Mouse (Mus musculus) kidney, adult 2 months (tissue): ENCODE measurements around the gene Trim2. TPM values are rescaled to one million over a fixed set of nuclear protein-coding genes. Genes with fewer than 3 reads are reported as not detected.

Experiments used
- DNase-seq: peaks from one replicate; pipeline ENCODE4 v3.0.0; 2021
- H3K27ac ChIP-seq: fragments of 200-500 bp; 2 replicates; pipeline ENCODE4 v1.5.1; 2012; ENCODE audit warnings: low read depth, low read length, control low read depth, inconsistent platforms; ENCODE audit not compliant: insufficient read depth
- H3K27me3 ChIP-seq: fragments of 200-500 bp; replicated peaks from 2 replicates; pipeline ENCODE4 v1.6.1; 2012; ENCODE audit warnings: mild to moderate bottlenecking, moderate library complexity, low read length, inconsistent platforms; ENCODE audit not compliant: control insufficient read depth, insufficient read depth
- H3K36me3 ChIP-seq: fragments of 200-500 bp; 2 replicates; pipeline ENCODE4 v1.6.1; 2012; ENCODE audit warnings: mild to moderate bottlenecking, moderate library complexity, low read length, inconsistent platforms; ENCODE audit not compliant: control insufficient read depth, insufficient read depth
- H3K4me1 ChIP-seq: fragments of 200-500 bp; 2 replicates; pipeline ENCODE4 v1.6.1; 2011; ENCODE audit warnings: low read length; ENCODE audit not compliant: control insufficient read depth, insufficient read depth
- H3K4me3 ChIP-seq: fragments of 200-500 bp; 2 replicates; pipeline ENCODE4 v1.5.1; 2011; ENCODE audit warnings: mild to moderate bottlenecking, low read depth, low read length, control low read depth; ENCODE audit not compliant: insufficient read depth
- CTCF ChIP-seq: fragments of 200-500 bp; conservative IDR thresholded peaks from 2 replicates; pipeline ENCODE4 v1.5.1; 2011; ENCODE audit warnings: low read depth, mild to moderate bottlenecking, control low read depth, low read length, moderate library complexity, mixed read lengths; ENCODE audit not compliant: insufficient read depth, insufficient read length
- POLR2A ChIP-seq: fragments of 200-500 bp; IDR thresholded peaks from one replicate; pipeline ENCODE4 v1.6.1; 2011; ENCODE audit warnings: low read depth, low read length, control low read depth
- whole genome bisulfite sequencing: fragments of 180-500 bp; shearing (Covaris S2); methylation state at CpG from one replicate; pipeline ENCODE4 v1.1.7; 2018; 5-methylcytosine and 5-hydroxymethylcytosine counted together
- polyA plus RNA-seq: library from polyadenylated mRNA; depleted of rRNA; stranded (reverse); fragments of >200 nt; gene quantifications from 2 replicates; pipeline ENCODE4 v1.2.3, GENCODE M21; 2012

The Trim2 gene
- polyA plus RNA-seq, 1 experiment = 44.5 TPM

DNA sequence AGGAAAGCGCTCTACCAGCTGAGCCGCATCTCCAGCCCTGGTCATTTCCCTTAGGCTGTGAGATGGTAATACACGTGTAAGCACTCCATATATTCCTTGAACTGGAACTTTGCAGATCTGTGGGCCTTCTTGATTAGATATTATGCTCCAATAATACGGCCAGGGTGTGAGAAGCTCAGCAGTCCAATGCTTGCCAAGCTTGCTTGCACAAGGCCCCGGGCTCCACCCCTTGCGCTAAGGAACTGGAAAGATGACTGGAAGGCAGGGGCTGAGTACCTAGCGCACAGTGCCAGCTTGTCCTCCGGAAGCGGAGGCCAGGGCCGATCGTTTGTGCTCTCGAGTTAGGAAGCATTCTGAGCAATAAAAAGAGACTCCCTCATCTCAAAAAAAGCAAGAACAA lies 29.7 kb upstream of the Trim2 start:
- DNase-seq = peak; percentile 27
- TF ChIP-seq POLR2A (no peak), CTCF (no peak)
- Histone ChIP-seq H3K27me3 (no peaks in the 10 kb centered on the region), H3K27ac (no peak overlapping the region), H3K36me3 (no peaks in the 10 kb centered on the region), H3K4me3 (no peak overlapping the region), H3K4me1 (peaks cover 2% of the 10 kb centered on the region; the same call in 1 of the 2 replicates)
- 80% methylated on average over 12 of the region's 12 CpGs for WGBS

DNA sequence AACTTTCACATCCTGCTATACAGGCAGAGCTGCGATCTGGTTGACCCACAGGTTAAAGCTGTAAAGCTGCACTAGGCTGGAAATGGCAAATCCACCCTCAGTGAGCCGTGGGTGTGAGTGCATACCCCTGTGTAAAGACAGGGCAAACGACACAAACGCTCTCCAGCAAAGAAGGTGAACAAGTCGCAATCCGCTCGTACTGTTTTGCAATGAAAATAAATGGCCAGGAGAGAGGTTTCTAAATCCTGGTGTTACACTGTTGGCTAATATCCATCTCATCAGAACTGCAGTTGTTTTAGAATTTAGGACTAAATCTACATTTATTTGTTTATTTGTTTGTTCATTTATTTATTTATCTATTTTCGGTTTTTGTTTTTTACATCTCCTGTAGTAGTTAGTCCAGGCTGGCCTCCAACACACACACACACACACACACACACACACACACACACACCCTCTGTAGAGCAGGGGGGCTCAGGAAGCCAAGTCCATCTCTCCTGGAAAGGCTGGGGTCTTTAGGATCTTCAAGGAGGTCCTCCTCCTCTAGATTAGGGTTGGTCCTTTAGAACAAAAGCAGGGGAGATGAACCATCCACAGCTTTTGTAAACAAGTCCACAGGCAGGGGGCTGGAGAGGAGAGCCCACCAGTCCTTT lies 28.9 kb upstream of the Trim2 start:
- 57% methylated on average over 8 of the region's 8 CpGs for WGBS
- Histone ChIP-seq H3K4me1 (peaks cover 2% of the 10 kb centered on the region; the same call in 1 of the 2 replicates), H3K27me3 (no peaks in the 10 kb centered on the region), H3K4me3 (no peak overlapping the region), H3K36me3 (no peaks in the 10 kb centered on the region), H3K27ac (no peak overlapping the region)
- no peak for DNase-seq
- TF ChIP-seq CTCF = no peak
- no peak for TF ChIP-seq POLR2A

DNA sequence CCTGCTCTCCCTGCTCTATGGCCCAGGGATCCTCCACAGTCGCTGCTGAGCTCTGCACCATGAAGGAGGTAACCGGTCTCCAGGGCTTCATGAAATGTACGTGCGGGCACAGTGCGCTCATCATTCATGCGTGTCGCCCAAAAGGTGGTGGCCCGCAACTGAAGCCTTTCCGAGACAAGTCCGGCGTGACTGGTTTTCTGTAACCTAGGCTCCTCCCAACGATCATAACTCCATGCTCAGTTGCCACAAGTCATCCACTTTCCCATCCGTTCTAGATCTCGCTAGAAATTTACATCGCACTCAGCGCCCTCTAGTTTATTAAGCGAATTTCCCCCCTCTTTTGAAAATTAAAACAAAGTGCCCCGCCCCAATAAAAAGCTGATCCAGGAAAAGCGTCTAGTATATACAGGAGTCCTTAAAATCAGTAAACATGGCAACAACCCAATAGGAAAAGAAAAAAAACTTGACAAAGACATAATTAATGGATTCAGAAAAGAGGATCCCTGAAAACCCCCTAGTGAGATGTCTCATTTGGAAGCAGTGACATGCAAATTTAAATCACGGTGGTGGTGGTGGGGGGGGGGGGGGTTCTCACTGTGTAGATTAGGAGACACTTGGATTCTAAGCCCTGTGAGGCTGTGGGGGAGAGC lies 28.2 kb upstream of the Trim2 start:
- TF ChIP-seq POLR2A (no peak), CTCF (no peak)
- H3K27ac ChIP-seq = no peak overlapping the region
- peaks cover 2% of the 10 kb centered on the region; the same call in 1 of the 2 replicates for H3K4me1 ChIP-seq
- H3K36me3 ChIP-seq = no peaks in the 10 kb centered on the region
- no peak overlapping the region for H3K4me3 ChIP-seq
- 25% methylated on average over 20 of the region's 20 CpGs for WGBS
- H3K27me3 ChIP-seq = no peaks in the 10 kb centered on the region
- DNase-seq = no peak

GRCm38 (mm10) chr3:84333400-84334349 lies 27.0 kb upstream of the Trim2 start:
- Histone ChIP-seq H3K4me3 (no peak overlapping the region), H3K36me3 (no peaks in the 10 kb centered on the region), H3K27me3 (no peaks in the 10 kb centered on the region), H3K4me1 (peaks cover 2% of the 10 kb centered on the region; the same call in 1 of the 2 replicates), H3K27ac (no peak overlapping the region)
- 58% methylated on average over 22 of the region's 22 CpGs for WGBS
- peak; percentile 67 for DNase-seq
- TF ChIP-seq CTCF (peak; percentile 59), POLR2A (no peak)

- H3K4me3 ChIP-seq = no peak overlapping the region
- no peak for DNase-seq
- H3K4me1 ChIP-seq = peaks cover 2% of the 10 kb centered on the region; the same call in 1 of the 2 replicates
- no peaks in the 10 kb centered on the region for H3K27me3 ChIP-seq
- no peaks in the 10 kb centered on the region for H3K36me3 ChIP-seq
- TF ChIP-seq POLR2A (no peak), CTCF (no peak)
- no peak overlapping the region for H3K27ac ChIP-seq
- 74% methylated on average over 2 of the region's 2 CpGs for WGBS
Measured at GRCm38 (mm10) chr3:84330210-84330609, 23.5 kb upstream of the Trim2 start.

- no peak for DNase-seq
- TF ChIP-seq CTCF (no peak), POLR2A (no peak)
- H3K36me3 ChIP-seq = no peaks in the 10 kb centered on the region
- H3K4me3 ChIP-seq = no peak overlapping the region
- H3K27ac ChIP-seq = no peak overlapping the region
- H3K27me3 ChIP-seq = no peaks in the 10 kb centered on the region
- WGBS = 80% methylated on average over 12 of the region's 12 CpGs
- H3K4me1 ChIP-seq = peaks cover 4% of the 10 kb centered on the region; the same call in 1 of the 2 replicates
Measured at GRCm38 (mm10) chr3:84324967-84325441, 18.3 kb upstream of the Trim2 start.
